Mouse (Mus musculus) heart, postnatal 4 days (tissue): ENCODE data around the gene Amy1. TPM values are rescaled to one million over a fixed set of nuclear protein-coding genes. Genes with fewer than 3 reads are reported as not detected.
"Not testable (repeated sequence)": the region's sequence is repeated elsewhere in the genome, so short reads cannot be mapped to it uniquely, and the experiment has no call there.

Experiments used
- DNase-seq: peaks from one replicate; pipeline ENCODE4 v3.0.0; 2021
- total RNA-seq, 2 experiments: library from RNA; stranded (reverse); gene quantifications; 2 replicates each; pipeline ENCODE4 v1.2.3; 2021

Amy1 gene
- total RNA-seq = under 1 TPM; 0.59 to 0.69 TPM

DNA sequence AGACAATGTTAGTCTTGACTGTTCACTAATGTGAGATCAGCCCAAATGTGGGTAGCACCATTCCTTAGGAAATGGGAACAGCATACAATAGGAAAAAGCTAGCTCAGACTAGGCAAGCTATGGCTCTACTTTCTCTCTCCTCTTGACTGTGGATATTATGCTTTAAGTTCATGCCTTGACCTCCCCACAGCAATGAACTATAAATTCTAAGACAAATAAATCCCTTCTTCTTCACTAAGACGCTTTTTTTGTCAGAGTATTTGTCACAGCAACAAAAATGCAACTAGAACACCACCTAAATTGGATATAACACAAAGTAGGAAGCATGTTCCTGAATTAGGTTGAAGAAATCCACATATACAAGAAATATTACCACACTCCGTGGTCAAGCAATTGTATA lies at the start of gene Amy1:
TSS of gene Amy1 (minus strand) at position 101 of the 400 bp plus-strand sequence.
- DNase-seq = no peak

DNA sequence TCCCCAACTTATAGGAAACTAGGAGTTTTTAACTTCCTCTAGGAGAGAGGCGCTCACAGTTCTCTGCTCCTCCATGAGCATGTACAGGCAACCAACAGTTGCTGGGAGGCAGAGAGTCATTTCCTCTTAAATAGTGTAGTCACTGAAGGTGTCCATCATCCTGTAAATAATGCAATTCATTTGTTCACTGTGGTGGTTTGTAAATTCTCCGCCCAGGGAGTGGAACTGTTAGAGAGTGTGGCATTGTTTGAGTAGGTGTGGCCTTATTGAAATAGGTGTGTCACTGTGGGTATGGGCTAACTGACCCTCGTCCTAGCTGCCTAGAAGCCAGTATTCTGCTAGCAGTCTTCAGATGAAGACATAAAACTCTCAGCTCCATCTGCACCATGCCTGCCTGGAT lies 47.8 kb upstream of the Amy1 start:
- DNase-seq = no peak

DNA sequence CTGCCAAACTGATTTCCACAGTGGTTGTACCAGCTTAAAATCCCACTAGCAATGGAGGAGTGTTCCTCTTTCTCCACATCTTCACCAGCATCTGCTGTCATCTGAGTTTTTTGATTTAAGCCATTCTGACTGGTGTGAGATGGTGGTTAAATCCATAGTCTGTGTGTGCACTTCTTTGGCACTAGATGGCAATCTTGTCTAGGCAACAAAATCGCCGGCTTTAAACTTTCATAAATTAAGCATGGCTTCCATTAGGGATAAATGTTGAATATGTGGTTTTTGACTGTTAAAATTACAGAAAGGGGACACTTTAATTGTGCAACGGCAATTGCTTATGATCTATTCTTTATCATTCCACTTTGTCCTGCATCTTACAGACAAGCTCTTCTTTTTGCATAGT lies 44.9 kb upstream of the Amy1 start:
- not testable (repeated sequence) for DNase-seq

DNA sequence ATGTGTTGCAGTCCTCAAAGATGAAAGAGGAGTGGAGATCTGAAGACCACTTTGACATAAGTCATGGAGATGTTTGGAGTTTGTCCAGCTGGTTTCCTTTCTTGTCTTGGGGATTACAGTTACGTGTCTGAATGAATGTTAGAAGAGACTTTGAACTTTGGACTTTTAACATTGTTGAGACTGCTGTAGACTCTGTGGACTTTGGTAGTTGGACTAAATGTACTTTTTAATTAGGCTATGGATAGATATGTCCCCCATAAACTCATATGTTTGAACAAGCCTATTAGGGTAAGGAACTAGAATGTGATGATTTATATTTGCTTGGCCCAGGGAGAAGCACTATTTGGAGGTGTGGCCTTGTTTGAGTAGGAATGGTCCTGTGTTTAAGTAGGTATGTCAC lies 33.0 kb upstream of the Amy1 start:
- no peak for DNase-seq

DNA sequence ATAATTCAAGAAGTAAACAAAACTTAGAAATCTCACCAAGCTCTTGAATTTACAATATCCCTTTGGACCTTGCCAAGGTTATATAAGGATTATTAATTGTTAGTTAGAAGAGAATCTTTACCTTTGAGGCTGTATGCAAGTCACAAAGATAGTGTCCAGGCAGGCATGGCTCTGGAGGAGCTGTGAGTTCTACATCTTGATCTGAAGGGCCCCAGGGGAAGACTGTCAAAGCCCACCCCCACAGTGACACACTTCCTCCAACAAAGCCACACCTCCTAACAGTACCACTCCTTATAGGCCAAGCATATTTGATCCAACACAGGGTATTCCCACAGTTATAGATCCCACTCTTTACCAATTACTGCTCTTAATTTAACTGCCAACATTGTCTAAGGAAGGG lies 27.7 kb upstream of the Amy1 start:
- no peak for DNase-seq

GRCm38 (mm10) chr3:113631611-113632010 lies 25.1 kb upstream of the Amy1 start:
- DNase-seq = no peak

DNA sequence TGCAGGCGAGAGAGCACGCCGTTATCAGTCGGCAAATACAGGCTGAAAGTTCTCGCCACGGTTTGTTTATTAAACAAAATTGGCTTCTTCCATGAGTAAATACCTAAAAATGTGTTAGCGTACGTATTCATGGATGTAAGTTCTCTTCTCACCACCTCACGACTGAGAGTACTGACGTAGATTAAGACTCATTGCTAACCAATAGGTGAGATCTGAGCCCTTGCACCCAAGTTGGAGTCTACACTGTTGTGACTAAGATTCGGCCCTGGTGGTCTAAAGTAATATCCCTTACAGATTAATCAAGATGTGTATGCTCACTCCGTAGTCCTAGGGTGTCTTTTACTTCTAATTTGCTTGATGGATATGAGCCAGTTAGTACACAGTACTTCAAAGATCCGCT lies 24.1 kb upstream of the Amy1 start:
- no peak for DNase-seq

- DNase-seq = peak; percentile 98
Measured at GRCm38 (mm10) chr3:113629606-113630359, 23.3 kb upstream of the Amy1 start, which contains the start of gene Rnpc3. Gene Rnpc3 (minus strand): TSS chr3:113630149.

DNA sequence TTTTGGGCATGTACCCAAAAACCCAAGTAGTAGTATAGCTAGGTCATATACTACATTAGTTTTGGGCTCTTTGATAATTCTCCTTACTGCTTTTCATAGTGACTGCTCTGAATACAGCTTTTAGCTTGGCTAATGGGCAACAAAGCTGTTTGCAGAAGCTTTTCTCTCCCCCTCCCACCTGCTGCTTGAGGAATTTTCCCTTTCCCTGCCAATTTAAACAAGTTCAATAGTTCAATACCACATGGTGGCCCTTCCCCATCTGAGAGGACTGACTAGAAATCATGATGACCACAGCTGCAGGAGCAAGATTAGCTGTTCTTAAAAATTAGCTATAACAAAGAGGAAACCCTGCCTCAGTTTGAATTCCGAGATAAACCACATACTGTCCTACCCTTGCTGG lies 15.7 kb downstream of the Amy1 start:
- DNase-seq = no peak

DNA sequence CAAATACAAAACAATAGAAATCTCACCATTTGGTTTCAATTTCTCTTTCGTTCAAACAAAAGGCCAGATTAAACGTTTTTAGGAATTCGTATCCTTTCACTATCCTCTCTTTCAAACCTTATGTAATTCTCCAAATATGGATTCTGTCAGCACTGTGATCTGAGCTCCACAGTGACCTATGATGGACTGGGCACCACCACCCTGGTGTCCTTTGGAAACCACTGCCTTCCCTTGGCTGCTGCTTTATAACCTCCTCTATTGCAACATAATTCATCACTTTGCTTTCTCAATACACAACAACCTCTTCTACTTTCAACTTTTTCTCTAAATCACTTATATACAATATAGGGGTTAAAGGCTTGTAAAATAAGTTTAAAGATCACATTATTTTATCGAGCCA lies 31.9 kb downstream of the Amy1 start:
- DNase-seq = no peak

DNA sequence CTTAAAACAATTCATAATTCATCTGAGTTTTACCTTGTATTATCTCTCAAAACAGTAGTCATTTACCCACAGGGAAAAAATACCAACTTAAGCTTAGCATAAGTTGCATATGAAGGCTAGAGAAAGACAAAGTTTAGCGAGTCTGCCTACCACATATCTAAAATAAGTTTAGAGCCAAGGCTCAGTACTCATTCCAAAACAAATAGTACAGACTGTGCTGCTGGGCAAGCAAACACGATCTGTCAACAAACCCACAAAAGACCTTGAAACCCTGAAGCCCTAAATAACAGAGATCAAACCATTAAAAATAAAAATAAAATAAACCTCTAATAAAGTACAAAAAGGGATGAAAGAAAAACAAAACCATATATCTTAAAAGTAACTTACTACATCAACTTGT lies 32.4 kb downstream of the Amy1 start:
- DNase-seq = no peak

- DNase-seq = no peak
Measured at GRCm38 (mm10) chr3:113572158-113572557, 34.3 kb downstream of the Amy1 start.

DNA sequence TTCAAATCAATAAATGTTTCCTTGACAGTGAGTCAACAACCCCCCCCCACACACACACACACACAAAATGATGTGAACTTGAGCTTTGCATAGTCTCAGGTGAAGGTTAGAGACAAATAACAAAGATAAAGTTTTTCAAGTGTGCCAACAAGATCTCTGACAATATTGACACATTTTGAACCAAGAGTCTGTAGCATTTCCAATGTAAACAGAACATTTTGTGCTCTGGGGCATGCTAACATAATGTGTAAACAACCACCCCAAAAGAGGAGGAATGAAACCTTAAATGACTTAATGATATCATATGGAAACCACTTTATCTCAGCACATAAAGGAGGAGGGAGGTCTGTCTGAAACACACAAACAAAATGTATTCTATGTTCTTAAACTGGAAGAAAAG lies 66.8 kb downstream of the Amy1 start:
- DNase-seq = no peak

DNA sequence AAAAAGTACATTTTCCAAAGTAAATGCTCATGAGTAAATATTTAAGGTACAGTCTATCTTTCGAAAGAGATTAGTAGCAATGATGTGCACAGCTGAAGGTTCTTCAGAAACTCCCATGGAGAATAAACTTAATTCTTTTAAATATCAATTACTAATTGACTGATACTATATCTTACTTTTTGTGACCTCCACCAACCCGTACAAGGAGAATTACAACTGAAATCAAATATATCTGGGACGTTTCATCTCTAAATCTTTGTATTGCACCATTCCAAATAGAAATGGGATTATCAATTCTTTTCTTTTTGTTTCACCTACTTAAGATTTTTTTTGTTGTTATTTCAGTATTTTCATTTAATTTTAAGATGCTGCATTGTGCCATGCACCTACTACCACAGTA lies 74.2 kb downstream of the Amy1 start, which contains the start of gene Amy2a1:
TSS of gene Amy2a1 (minus strand) at position 101 of the 400 bp plus-strand sequence.
- DNase-seq = not testable (repeated sequence)

Other genes starting within 250 kb of the Amy1 start
- not detected for gene Amy2a1, start 74.3 kb downstream of the Amy1 start, total RNA-seq
- 10 to 100 TPM; 17.1 to 19.2 TPM for gene Rnpc3, start 23.4 kb upstream of the Amy1 start, total RNA-seq